Mouse (Mus musculus) stomach, embryonic 14.5 days (tissue): ENCODE measurements around the gene 4930412O13Rik. TPM values are rescaled to one million over a fixed set of nuclear protein-coding genes. Genes with fewer than 3 reads are reported as not detected.

ENCODE experiments used
- ATAC-seq: fragments of 200-750 bp; cut with Nextera tagmentation; 2 replicates; pipeline ENCODE4 v1.8.0; 2017; ENCODE audit warnings: low read depth, moderate TSS enrichment; ENCODE audit not compliant: insufficient number of reproducible peaks, insufficient read depth, low FRiP score
- H3K27ac ChIP-seq: fragments of 300-500 bp; sonication (generic); 2 replicates; pipeline ENCODE4 v1.5.1; 2014; ENCODE audit warnings: mild to moderate bottlenecking, low read length, moderate library complexity, mixed read lengths
- H3K27me3 ChIP-seq: fragments of 300-500 bp; sonication (generic); 2 replicates; pipeline ENCODE4 v1.6.1; 2014; ENCODE audit warnings: low read length, control low read depth, mixed read lengths; ENCODE audit not compliant: control insufficient read depth, insufficient read depth
- H3K36me3 ChIP-seq: fragments of 300-500 bp; sonication (generic); 2 replicates; pipeline ENCODE4 v1.6.1; 2014; ENCODE audit warnings: mild to moderate bottlenecking, control low read depth, low read length, moderate library complexity, mixed read lengths; ENCODE audit not compliant: control insufficient read depth, insufficient read depth
- H3K4me1 ChIP-seq: fragments of 300-500 bp; sonication (generic); 2 replicates; pipeline ENCODE4 v1.6.1; 2014; ENCODE audit warnings: low read length, control low read depth, mixed read lengths; ENCODE audit not compliant: control insufficient read depth, insufficient read depth
- H3K4me2 ChIP-seq: fragments of 300-500 bp; sonication (generic); replicated peaks from 2 replicates; pipeline ENCODE4 v1.6.1; 2014; ENCODE audit warnings: low read depth, low read length, control low read depth
- H3K4me3 ChIP-seq: fragments of 300-500 bp; sonication (generic); 2 replicates; pipeline ENCODE4 v1.5.1; 2014; ENCODE audit warnings: low read depth, low read length, control low read depth
- H3K9ac ChIP-seq: fragments of 300-500 bp; sonication (generic); replicated peaks from 2 replicates; pipeline ENCODE4 v1.6.1; 2014; ENCODE audit warnings: low read depth, mild to moderate bottlenecking, control low read depth, low read length, moderate library complexity, mixed read lengths
- H3K9me3 ChIP-seq: fragments of 300-500 bp; sonication (generic); 2 replicates; pipeline ENCODE4 v1.6.1; 2016; ENCODE audit warnings: low read depth, low read length, control low read depth; ENCODE audit not compliant: control insufficient read depth
- WGBS: fragments of 180-500 bp; shearing (Covaris S2); extraction: QIAGEN DNeasy Blood & Tissue Kit; methylation state at CpG from one replicate; pipeline ENCODE4 v1.1.7; 2014; 5-methylcytosine and 5-hydroxymethylcytosine counted together
- polyA plus RNA-seq: library from polyadenylated mRNA; unstranded; fragments of >200 nt; fragmentation: Nextera tagmentation; extraction: Ambion mirVana; gene quantifications from 2 replicates; pipeline ENCODE4 v1.2.1, GENCODE M21; 2014

The 4930412O13Rik gene
- polyA plus RNA-seq, 1 experiment from 2014 or later, result not detected

DNA sequence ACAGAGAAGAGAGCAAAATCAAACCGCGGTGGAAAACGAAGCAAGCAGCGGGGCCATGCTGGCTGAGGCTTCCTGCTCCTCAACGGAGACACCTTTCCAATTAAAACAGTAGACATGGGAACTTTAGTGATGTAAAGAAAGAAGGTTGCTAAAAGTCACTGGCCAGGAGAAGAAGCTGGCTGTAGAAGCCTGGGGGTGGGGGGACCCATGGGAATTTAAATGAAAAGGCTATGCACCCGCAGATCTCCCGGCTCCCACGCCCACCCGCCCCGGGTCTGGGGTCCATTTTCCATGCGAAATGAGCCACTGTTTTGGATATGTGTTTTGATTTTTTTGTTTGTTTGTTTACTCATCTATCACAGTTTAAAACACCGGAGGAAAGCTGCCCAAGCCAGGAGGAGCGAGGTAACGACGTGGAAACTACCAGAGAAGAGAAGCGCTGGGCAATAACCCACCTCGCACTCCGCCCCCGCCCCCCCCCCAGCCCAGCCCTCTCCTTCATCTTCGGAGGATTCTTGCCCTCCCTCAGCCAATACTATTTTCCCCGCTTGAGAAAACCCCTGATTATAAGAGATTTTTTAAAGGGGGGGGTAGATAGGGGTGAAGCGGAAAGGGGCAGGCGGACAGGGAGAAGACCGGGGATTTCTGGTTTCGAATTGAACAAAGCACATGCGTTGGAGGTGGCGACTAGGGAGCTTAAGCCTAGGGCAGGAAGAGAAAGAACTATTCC lies 2.9 kb downstream of the 4930412O13Rik start:
- Histone ChIP-seq H3K9ac (no peak overlapping the region), H3K27ac (no peak overlapping the region), H3K27me3 (peaks cover 44% of the 10 kb centered on the region), H3K4me3 (no peak overlapping the region), H3K36me3 (no peaks in the 10 kb centered on the region), H3K4me1 (peaks cover 7% of the 10 kb centered on the region; the same call in 1 of the 2 replicates), H3K4me2 (0 out of 2 replicates have a peak overlapping the region, but pooled peaks have one; percentile 7), H3K9me3 (no peaks in the 10 kb centered on the region)
- 2% methylated on average over 27 of the region's 27 CpGs for WGBS
- no peak for ATAC-seq

DNA sequence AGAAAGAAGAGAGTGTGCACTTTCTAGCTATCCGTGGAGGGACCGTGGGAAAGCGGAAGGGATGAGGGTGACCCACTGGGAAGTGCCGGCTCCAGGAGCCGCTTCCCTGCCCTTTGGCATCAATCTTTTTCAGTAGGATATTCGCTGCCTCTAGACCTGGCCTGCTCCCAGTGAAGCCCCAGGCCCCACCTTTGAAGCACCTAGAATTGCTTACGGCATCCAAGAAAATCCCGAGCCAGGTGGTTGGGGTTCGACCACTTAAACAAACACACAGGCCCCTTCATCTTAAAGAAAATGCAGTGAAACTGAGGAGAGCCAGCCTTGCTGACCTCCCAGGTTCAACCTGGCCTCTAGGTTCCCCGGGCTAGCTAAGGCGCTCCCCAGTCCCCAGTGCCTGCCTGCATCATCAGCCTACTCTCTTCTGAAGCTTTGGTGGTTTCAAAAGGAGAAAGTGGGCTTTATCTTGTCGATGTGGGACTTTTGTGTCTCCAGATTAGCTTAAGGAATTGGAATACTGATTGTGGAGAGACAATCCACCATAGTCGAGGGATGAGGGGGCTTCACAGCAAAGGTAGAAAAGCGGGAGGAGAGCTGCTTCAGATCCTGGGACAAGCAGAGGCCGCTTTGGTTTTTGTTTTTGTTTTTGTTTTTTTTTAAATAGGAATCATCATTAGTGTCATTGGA lies 3.6 kb downstream of the 4930412O13Rik start:
- Histone ChIP-seq H3K9me3 (no peaks in the 10 kb centered on the region), H3K4me2 (no peak overlapping the region), H3K36me3 (no peaks in the 10 kb centered on the region), H3K27ac (no peak overlapping the region), H3K4me3 (no peak overlapping the region), H3K4me1 (peaks cover 7% of the 10 kb centered on the region; the same call in 1 of the 2 replicates), H3K27me3 (peaks cover 50% of the 10 kb centered on the region), H3K9ac (no peak overlapping the region)
- ATAC-seq, result no peak
- 8% methylated on average over 15 of the region's 15 CpGs for WGBS

DNA sequence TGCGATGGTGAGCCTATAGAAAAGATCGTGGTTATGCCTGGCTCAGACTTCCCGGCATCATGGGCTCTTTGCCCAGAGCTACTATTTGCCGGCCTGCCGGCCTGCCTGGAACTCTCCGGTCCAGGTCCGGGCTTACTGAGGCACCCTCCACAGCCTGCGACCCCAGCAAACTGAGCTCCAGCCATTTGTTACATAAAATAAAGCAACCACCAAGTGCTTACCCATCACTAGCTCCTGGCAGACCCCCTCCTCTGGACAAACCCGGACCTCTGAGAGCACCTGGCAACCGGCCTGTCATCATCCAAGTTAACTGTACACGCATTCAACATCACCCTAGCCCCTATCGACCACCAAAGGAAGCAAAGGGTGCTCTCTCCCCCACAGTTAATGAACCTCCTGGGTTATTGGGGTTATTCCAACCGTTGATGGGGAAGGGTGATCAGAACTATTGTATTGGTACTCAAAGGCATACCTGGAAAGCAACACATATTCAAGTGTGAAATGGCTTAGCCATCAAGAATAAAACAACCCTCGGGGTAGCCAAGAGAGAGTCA lies 4.2 kb downstream of the 4930412O13Rik start:
- no peaks in the 10 kb centered on the region for H3K36me3 ChIP-seq
- no peak overlapping the region for H3K4me2 ChIP-seq
- no peak overlapping the region for H3K9ac ChIP-seq

DNA sequence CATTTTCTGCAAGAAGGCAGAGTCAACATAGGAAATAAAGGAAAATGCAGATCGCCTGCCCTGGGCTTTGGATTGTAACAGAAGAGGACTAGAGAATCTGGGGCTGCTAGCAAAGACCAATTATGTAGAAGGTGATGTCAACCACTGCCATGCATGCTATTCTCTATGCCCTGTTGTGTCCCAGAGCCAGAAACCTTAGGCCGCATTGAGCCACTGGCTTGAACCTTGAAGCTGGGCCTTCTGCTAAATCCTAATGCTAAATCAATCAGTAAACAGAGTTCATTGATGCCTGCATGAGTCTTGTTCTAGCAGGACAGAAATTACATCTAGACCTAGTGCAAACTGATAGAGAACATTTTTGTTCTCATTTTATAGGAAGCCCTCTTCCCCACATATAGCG lies 5.0 kb downstream of the 4930412O13Rik start:
- WGBS, result 24% methylated on average over 3 of the region's 3 CpGs
- ATAC-seq, result no peak
- Histone ChIP-seq H3K36me3 (no peaks in the 10 kb centered on the region), H3K27ac (no peak overlapping the region), H3K9me3 (no peaks in the 10 kb centered on the region), H3K4me2 (no peak overlapping the region), H3K4me3 (no peak overlapping the region), H3K27me3 (peaks cover 56% of the 10 kb centered on the region), H3K9ac (no peak overlapping the region), H3K4me1 (peaks cover 5% of the 10 kb centered on the region; the same call in 1 of the 2 replicates)

More for the DNA sequence above, 4.2 kb downstream of the 4930412O13Rik start:
- Histone ChIP-seq H3K27me3 (peaks cover 53% of the 10 kb centered on the region), H3K4me1 (peaks cover 7% of the 10 kb centered on the region; the same call in 1 of the 2 replicates), H3K9me3 (no peaks in the 10 kb centered on the region), H3K4me3 (no peak overlapping the region), H3K27ac (no peak overlapping the region)
- WGBS, result 6% methylated on average over 14 of the region's 14 CpGs
- ATAC-seq, result no peak

DNA sequence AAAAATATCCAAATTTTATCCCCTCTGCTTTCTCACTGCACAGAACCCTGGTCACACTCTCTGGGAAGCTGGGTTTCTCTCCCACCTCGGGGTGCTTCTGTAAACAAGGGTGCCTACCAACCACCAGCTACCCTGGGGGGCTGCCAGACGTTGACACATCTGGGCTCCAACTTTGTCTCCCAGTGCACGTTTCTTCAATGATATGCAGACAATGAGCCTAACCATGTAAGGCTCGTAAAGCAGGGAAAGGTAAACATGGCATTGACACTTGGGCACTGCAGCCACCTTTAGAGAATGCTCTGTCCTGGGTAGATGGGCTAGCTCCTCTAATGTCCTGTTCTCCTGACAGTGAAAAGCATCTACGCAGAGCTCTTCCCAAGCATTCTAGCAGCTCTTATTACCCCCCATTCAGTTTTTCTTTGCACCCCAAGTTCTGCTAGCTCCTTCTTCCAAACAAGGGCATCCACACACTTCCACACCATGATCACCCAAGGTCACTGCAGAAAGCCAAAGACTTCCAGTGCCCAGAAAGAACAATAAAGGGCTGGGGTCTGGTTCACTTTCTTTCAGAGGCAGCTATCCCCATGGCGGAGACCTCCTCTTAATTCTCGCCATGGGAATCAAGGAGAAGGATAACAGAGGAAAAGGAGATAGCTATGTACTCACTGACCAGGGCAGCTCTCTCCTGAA lies 6.0 kb downstream of the 4930412O13Rik start:
- H3K27me3 ChIP-seq, result peaks cover 55% of the 10 kb centered on the region
- H3K27ac ChIP-seq, result no peak overlapping the region
- no peak overlapping the region for H3K9ac ChIP-seq
- H3K4me1 ChIP-seq, result no peaks in the 10 kb centered on the region
- no peak for ATAC-seq
- H3K36me3 ChIP-seq, result no peaks in the 10 kb centered on the region
- 3% methylated on average over 7 of the region's 7 CpGs for WGBS
- no peak overlapping the region for H3K4me2 ChIP-seq
- H3K4me3 ChIP-seq, result no peak overlapping the region
- no peaks in the 10 kb centered on the region for H3K9me3 ChIP-seq

DNA sequence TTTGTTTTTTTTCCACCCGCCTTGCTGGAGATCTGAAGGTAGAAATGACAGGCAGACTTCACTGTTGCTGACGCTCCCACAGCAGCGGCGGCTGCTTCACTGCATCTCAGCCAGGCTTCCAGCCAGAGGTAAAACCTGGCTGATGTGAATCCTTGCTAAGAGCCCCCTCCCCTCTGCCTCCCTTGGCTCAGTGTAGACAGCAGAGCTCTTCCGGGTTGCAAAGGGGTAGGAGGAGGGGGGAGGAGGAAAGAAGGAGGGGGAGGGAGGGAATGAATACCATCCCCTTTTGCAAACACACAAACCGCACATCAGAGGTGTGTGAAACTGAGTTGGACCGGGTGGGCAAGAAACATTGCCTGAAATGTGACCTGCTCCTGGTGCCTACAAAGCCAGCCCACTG lies 6.6 kb downstream of the 4930412O13Rik start:
- 4% methylated on average over 7 of the region's 7 CpGs for WGBS
- no peak overlapping the region for H3K4me3 ChIP-seq

DNA sequence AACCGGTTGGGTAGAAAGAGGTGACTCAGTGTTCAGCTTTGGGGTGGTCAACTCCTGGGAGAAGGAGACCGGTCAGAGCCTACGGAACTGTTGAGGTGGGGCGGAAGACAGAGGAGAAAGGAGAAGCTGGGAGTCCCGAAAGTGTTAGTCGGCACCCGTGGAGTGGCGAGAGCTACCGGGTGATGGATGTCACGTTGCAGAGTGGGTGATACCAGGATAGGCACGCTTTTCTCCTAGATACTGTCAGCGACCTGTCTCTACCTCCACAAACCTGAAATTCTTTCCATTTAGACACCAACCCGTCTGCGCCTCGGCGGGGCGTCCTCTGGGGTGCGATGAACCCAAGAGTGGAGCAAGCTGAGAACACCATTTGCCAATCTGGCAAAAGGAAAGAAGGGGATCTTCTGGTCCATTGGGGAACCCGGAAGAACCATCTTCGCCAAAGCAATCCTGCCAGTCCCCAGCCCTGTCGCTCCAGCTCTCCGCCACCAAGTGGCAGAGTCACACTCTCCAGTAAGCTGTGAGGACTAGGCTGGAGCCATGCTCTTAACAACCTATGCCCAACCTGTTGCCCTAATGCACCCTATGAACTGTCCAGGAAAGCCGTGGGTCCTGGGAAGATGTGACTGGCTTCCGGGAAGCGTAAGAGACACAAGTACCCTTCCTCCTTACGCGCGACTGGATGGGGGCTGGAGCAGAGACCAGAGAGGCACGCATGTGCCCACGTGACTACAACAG lies 8.0 kb downstream of the 4930412O13Rik start, which contains the start of gene 9230102O04Rik:
Gene 9230102O04Rik (minus strand): TSS at position 628 of the 738 bp plus-strand sequence.
- WGBS, result 2% methylated on average over 30 of the region's 30 CpGs
- Histone ChIP-seq H3K4me1 (no peaks in the 10 kb centered on the region), H3K9ac (no peak within 1 kb of the TSS), H3K9me3 (no peaks in the 10 kb centered on the region), H3K36me3 (no peaks in the 10 kb centered on the region), H3K27me3 (peaks cover 66% of the 10 kb centered on the region), H3K27ac (no peak within 1 kb of the TSS), H3K4me2 (peak within 1 kb of the TSS; percentile 26), H3K4me3 (0 out of 2 replicates have a peak within 1 kb of the TSS, but pooled peaks have one; percentile 1)
- ATAC-seq, result 0 out of 2 replicates have a peak, but pooled peaks have one; percentile 64

More for the DNA sequence above, 6.6 kb downstream of the 4930412O13Rik start:
- Histone ChIP-seq H3K9me3 (no peaks in the 10 kb centered on the region), H3K9ac (no peak overlapping the region), H3K4me1 (no peaks in the 10 kb centered on the region), H3K27me3 (peaks cover 60% of the 10 kb centered on the region), H3K27ac (no peak overlapping the region), H3K36me3 (no peaks in the 10 kb centered on the region), H3K4me2 (no peak overlapping the region)
- no peak for ATAC-seq
